Mouse (Mus musculus): ENCODE measurements around the gene Meiob.

Meiob gene

GRCm38 (mm10) chr17:24874989-24875388 is 70.9 kb downstream of the Meiob start:
- no peak for DNase-seq

GRCm38 (mm10) chr17:24877336-24878116 is 73.4 kb downstream of the Meiob start:
- DNase-seq: peak; percentile 78

GRCm38 (mm10) chr17:24878117-24878397 is 74.0 kb downstream of the Meiob start:
- DNase-seq: peak; percentile 89

- DNase-seq: peak; percentile 47
Measured at GRCm38 (mm10) chr17:24878531-24878930, 74.4 kb downstream of the Meiob start.

GRCm38 (mm10) chr17:24881738-24882440 is 77.8 kb downstream of the Meiob start:
- peak; percentile 68 for DNase-seq

GRCm38 (mm10) chr17:24884391-24884790 is 80.3 kb downstream of the Meiob start:
- no peak for DNase-seq

- DNase-seq: no peak
Measured at GRCm38 (mm10) chr17:24885356-24886133, 81.5 kb downstream of the Meiob start.

- peak; percentile 97 for DNase-seq
Measured at GRCm38 (mm10) chr17:24886134-24886931, 82.2 kb downstream of the Meiob start, which contains the start of the genes Nubp2 and Spsb3. Gene Nubp2 (minus strand): TSS chr17:24886349. Gene Spsb3 (plus strand): TSS chr17:24886643.

- no peak for DNase-seq
Measured at GRCm38 (mm10) chr17:24886932-24887271, 82.8 kb downstream of the Meiob start.

GRCm38 (mm10) chr17:24887291-24888080 is 83.4 kb downstream of the Meiob start:
- DNase-seq: no peak

GRCm38 (mm10) chr17:24888862-24889261 is 84.8 kb downstream of the Meiob start:
- no peak for DNase-seq
